Mouse (Mus musculus) mouse embryonic stem cell (cell line): ENCODE results near the gene Ascc1.

Experiments used
- in situ Hi-C, 2 experiments: fragments of 300-500 bp; cut with MboI; formaldehyde crosslinking; loops; 1 replicate in 1 of 2; 3 replicates in 1 of 2; pipeline ENCODE4 v1.14.3; 2019 to 2020; ENCODE audit warnings: low sequenced_read_pairs in 2 of 2, low pct_unique_long_range_greater_than_20kb in 1 of 2, mixed read lengths in 1 of 2; ENCODE audit not compliant: unreplicated experiment in 1 of 2

The Ascc1 gene

DNA sequence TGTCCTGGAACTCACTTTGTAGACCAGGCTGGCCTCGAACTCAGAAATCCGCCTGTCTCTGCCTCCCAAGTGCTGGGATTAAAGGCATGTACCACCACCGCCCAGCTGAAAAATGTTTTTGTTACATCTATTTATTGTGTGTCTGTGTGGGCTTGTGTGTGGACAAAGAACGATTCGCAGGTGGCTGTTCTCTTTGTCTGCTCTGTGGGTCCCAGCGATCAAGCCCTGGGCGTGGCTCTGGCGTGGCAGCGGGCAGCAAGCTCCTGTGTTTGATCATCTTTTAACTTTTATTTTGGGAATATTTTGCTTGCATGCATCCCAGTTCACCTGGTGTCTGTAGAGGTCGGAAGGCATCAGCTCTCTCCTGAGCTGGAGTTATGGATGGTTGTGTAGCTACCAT lies 48.0 kb downstream of the Ascc1 start:
- in situ Hi-C loops, result no loop called here

GRCm38 (mm10) chr10:60053073-60053472 lies 50.5 kb downstream of the Ascc1 start:
- in situ Hi-C loops, result no loop called here

GRCm38 (mm10) chr10:60062173-60062572 lies 59.6 kb downstream of the Ascc1 start:
- in situ Hi-C loops, result no loop called here

- in situ Hi-C loops, result no loop called here
Observed at GRCm38 (mm10) chr10:60062931-60063330, 60.3 kb downstream of the Ascc1 start.

DNA sequence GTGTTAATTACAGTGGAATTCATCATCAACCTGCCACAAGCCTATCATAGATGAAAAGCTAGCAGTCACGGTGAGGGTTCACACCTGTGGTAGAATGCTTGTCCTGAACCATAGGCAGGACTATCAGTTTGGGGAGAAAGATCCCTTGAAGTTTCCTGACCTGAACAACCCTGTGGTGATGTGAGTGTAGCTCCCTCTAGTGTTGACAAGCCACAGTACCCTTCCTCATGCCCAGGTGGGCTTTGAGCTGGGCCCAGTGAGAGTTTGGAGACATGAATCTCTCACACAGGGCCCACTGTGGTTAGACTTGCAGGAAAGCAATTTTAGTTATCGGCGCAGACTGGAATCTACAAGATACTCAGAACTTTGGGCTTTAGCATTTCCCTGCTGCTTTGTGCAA lies 63.9 kb downstream of the Ascc1 start:
- in situ Hi-C loops, result no loop called here

DNA sequence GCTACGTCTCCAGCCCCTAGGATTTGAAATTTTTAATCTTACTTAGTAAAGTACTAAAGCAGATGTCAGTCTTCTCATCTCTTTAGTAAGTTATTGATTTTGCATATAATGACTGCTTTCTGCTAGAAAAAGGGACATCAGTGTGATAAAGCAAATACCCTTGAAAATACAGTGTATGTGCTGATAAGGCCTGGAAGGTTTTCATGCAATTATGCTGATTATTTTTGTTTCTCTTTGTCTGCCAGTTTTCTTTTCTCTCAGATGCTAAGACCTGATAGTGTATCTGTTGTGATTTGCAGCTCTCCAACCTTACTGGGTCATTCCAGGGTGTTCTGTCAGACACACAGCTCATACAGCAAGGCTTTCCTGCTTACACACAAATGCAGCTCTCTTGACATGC lies 72.6 kb downstream of the Ascc1 start:
- in situ Hi-C loops, result no loop called here

DNA sequence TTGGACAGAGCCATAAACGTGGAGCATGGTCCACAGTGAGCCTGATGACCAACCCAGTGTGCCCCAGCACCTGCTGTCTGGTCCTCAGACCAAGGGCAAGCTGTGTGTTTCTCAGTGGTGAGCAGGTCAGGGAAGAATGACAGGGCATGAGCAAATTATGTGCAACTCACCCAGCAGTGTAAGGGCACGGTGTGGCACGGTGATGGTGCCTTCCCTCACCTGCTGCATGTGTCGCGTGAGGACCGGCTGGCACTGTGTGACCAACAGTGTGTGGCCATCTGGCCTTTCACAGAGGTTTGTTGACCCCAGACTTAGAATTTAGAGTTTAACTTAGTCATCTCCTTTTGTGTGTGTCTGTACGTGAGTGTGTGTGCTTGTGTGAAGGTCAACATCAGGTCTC lies 74.6 kb downstream of the Ascc1 start:
- in situ Hi-C loops, result no loop called here

DNA sequence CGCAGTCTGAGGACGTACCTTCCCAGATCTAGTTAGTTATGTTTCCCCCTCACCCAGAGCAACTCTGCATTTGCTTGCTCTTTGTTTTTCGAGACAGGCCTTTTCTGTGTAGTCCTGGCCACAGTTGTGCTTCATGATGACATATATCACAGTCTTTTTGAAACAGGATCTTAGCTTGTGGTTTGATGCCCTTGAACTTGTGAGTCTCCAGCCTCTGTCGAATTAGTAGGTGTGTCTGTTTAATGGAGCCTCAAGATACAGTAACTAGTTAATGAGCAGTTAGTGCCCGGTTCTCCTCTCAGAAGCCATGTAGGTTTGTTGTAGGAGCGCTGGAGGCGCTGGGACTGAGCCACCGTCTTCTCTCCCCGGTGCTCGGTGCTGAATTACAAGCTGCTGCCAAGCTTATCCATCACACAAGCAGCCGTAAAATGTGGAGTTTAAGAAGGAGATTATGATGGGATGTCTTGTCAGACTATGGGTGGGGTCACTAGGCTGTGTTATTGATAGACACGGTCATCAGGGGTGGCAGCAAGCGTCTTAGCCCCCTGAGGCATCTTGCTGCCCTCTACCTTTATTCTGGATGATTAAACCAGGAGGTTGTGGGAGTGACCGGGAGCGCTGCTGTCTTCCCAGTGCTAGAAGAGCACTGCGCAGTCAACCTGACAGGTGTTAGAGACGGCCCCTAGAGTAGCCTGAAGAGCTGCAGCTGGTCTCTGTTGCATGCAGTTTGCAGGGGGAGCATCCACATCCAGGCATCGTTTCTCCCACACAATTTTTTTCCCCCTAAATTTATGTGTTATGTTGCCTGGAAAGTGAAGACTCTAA lies 75.3 kb downstream of the Ascc1 start:
- in situ Hi-C loops, result no loop called here

DNA sequence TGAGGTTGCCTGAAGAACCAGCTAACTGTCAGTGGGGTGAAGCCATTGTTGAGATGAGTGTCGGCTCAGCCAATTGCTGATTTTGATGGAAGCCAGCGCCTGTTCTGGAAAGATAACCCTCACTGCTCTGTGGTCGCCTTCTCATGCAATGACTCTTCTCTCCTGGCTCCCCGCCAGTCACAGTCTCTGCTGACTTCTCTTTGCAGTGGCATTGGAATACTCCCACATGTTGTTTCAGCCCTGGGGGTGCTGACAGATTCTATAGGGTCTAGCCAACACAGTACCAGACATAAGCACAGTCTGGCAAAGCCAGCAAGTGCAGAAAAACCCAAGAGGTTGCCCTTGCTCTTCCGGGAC lies 75.9 kb downstream of the Ascc1 start:
- in situ Hi-C loops, result no loop called here

GRCm38 (mm10) chr10:60080171-60080570 lies 77.6 kb downstream of the Ascc1 start:
- in situ Hi-C loops, result no loop called here

DNA sequence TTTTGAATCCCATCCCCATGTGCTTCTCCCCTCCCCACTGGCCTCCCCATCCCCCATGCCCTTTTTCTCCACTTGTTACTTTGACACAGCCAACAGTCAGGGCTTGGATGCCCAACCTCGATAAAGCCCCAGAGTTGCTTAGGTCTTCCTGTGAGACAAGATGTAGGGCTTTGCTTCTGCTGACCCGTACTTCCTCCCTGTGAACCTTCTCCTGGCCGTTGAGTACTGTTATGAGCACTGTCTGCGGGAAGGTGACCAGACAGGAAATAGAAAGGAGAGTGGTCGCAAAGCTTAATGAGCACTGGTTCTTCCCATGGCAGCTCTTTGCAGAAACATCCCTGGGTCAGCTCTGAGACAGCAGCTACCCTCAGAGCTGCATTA lies 78.0 kb downstream of the Ascc1 start:
- in situ Hi-C loops, result no loop called here

- in situ Hi-C loops, result no loop called here
Observed at GRCm38 (mm10) chr10:60080982-60081825, 78.6 kb downstream of the Ascc1 start.

DNA sequence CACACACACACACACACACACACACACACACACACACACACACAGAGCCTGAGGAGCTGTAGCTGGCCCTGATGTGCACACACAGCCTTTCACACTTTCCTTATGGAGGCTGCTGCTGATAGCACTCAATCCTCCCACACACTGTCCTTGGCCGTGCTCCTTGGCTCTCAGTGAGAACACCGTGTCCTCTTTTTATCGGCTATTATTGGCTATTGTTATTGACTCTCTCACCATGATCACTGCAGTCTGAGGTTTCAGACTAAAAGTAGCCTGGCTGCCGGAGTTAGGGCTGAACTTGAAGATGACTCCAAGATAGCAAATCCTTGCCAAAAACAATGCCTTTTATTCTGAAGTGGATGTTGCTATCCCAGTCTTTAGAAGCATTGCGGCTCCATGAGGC lies 79.3 kb downstream of the Ascc1 start:
- in situ Hi-C loops, result no loop called here

DNA sequence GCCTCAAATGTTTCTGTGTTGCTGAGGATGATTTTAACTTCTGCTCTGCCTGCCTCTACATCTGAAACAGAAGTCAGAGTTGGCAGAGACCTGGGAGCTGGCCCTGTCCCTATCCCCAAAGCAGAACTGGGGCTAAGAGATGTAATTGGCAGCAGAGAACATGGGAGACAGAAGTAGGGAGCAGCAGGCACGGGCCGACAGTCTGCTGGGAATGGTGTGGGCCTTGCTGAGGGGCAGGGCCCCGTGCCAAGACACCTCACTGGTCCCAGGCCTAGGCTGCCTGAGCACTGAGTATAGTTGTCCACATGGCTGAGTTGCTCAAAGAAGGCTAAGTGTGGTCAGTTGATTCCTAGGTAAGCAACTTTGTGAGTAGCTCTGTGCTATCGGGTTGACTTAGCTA lies 81.5 kb downstream of the Ascc1 start:
- in situ Hi-C loops, result no loop called here

GRCm38 (mm10) chr10:60092311-60092710 lies 89.7 kb downstream of the Ascc1 start:
- in situ Hi-C loops, result no loop called here

DNA sequence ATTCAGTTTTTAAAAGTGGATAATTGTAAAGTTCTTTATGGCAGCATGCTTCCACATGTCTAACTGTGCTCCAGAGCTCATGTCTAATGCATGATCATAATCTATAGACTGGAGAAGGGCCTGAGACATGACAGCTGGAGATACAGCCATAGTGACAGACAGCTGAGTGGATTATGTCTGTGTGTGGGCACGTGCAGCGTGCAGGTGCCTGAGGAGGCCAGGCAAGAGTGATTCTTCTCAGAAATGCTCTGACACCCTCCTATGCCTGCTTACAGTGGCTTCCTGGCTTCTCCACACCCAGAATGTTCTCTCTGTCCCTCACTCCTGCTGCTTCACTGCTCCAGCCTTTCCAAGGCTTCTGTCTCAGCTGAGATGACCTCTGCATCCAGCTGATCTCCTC lies 91.1 kb downstream of the Ascc1 start:
- in situ Hi-C loops, result no loop called here

DNA sequence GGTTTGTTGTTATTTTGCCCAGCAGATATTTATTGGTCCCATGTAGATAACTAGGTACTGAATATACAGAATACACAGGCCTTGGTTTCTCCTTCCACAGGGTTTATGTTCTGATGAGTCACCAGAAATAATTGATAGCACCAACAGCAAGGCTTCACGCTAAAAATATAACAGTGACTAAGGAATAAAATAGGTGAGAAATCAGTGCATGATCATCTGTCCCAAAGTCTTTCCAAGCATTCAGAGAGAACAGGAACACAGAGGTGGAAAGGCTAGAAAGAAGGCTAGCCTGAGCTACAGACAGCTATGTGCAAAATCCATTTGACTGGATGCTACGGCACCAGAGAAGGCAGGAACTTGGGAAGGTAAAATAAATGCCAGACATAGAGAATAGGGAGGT lies 93.0 kb downstream of the Ascc1 start:
- in situ Hi-C loops, result no loop called here

- in situ Hi-C loops, result no loop called here
Observed at GRCm38 (mm10) chr10:60096302-60096701, 93.7 kb downstream of the Ascc1 start.

DNA sequence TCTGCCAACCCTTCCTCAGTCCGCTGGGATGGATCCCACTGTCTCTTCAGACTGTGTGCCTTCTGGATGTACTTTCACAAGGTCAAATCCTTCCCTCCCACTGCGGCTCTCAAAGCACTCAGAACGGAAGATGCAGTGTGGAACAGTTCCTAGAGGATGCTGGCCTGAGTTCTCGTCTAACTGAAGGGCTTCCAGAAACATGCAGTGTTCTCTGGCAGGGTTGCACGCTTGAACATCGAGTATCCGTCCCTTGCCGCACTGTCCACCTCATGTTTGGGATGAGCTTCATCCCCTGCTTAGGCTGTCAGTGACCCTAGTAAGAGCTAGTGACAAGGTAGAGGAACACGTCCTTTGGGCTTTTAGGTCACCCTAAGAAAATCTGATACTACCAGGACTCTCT lies 94.5 kb downstream of the Ascc1 start:
- in situ Hi-C loops, result no loop called here

GRCm38 (mm10) chr10:60097774-60098173 lies 95.2 kb downstream of the Ascc1 start:
- in situ Hi-C loops, result no loop called here
